Mouse (Mus musculus) kidney, embryonic 14.5 days (tissue): ENCODE measurements around the gene Aak1. TPM values are rescaled to one million over a fixed set of nuclear protein-coding genes. Genes with fewer than 3 reads are reported as not detected.

ENCODE experiments used
- ATAC-seq: fragments of 200-750 bp; cut with Nextera tagmentation; 2 replicates; pipeline ENCODE4 v1.8.0; 2017; ENCODE audit warnings: moderate number of reproducible peaks, mild to moderate bottlenecking, moderate TSS enrichment, moderate library complexity; ENCODE audit not compliant: low FRiP score, low TSS enrichment
- H3K27ac ChIP-seq: fragments of 300-500 bp; sonication (generic); 2 replicates; pipeline ENCODE4 v1.5.1; 2014; ENCODE audit warnings: low read depth, mild to moderate bottlenecking, low read length, moderate library complexity, mixed read lengths
- H3K27me3 ChIP-seq: fragments of 300-500 bp; sonication (generic); 2 replicates; pipeline ENCODE4 v1.6.1; 2014; ENCODE audit warnings: mild to moderate bottlenecking, low read length; ENCODE audit not compliant: control insufficient read depth, insufficient read depth
- H3K36me3 ChIP-seq: fragments of 300-500 bp; sonication (generic); 2 replicates; pipeline ENCODE4 v1.6.1; 2014; ENCODE audit warnings: low read length, mixed read lengths; ENCODE audit not compliant: control insufficient read depth, insufficient read depth
- H3K4me1 ChIP-seq: fragments of 300-500 bp; sonication (generic); 2 replicates; pipeline ENCODE4 v1.6.1; 2014; ENCODE audit warnings: low read length, mixed read lengths; ENCODE audit not compliant: control insufficient read depth, insufficient read depth
- H3K4me2 ChIP-seq: fragments of 300-500 bp; sonication (generic); replicated peaks from 2 replicates; pipeline ENCODE4 v1.6.1; 2014; ENCODE audit warnings: low read depth, mild to moderate bottlenecking, low read length
- H3K4me3 ChIP-seq: fragments of 300-500 bp; sonication (generic); 2 replicates; pipeline ENCODE4 v1.5.1; 2014; ENCODE audit warnings: mild to moderate bottlenecking, low read length
- H3K9ac ChIP-seq: fragments of 300-500 bp; sonication (generic); 2 replicates; pipeline ENCODE4 v1.6.1; 2014; ENCODE audit warnings: low read depth, mild to moderate bottlenecking, low read length, moderate library complexity
- H3K9me3 ChIP-seq: fragments of 300-500 bp; sonication (generic); 2 replicates; pipeline ENCODE4 v1.6.1; 2016; ENCODE audit warnings: low read length; ENCODE audit not compliant: control insufficient read depth
- WGBS: fragments of 180-500 bp; shearing (Covaris S2); extraction: QIAGEN DNeasy Blood & Tissue Kit; methylation state at CpG from one replicate; pipeline ENCODE4 v1.1.7; 2014; 5-methylcytosine and 5-hydroxymethylcytosine counted together
- polyA plus RNA-seq: library from polyadenylated mRNA; unstranded; fragments of >200 nt; fragmentation: Nextera tagmentation; extraction: Ambion mirVana; gene quantifications from 2 replicates; pipeline ENCODE4 v1.2.1, GENCODE M21; 2014

Gene Aak1
- polyA plus RNA-seq, 1 experiment from 2014 or later, result 18.2 TPM

DNA sequence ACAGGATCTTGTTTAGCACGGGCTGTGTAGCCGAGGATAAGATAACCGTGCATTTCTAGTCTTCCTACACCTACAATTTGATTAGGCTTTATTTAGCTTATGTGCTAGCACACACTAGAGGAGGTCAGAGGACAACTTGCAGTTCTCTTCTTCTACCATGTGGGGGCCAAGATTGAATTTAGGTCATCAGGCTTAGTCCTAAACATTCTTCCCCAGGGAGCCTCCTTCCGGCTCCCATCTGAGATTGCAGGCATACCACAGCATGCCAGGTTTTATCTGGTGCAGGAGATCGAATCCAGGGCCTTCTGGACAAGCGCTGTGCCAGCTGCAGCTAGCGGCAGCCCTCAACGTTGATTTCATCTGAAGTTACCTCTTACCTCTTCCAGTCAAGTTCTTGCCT, 32.7 kb upstream of the Aak1 start:
- ATAC-seq, result no peak
- H3K9me3 ChIP-seq, result no peaks in the 10 kb centered on the region
- H3K9ac ChIP-seq, result no peak overlapping the region
- no peak overlapping the region for H3K4me2 ChIP-seq
- H3K36me3 ChIP-seq, result no peaks in the 10 kb centered on the region
- H3K27me3 ChIP-seq, result no peaks in the 10 kb centered on the region
- peaks cover 7% of the 10 kb centered on the region for H3K4me1 ChIP-seq
- no peak overlapping the region for H3K4me3 ChIP-seq
- no peak overlapping the region for H3K27ac ChIP-seq
- WGBS, result 24% methylated on average over 8 of the region's 8 CpGs

GRCm38 (mm10) chr6:86818914-86819313, 30.4 kb upstream of the Aak1 start:
- H3K27me3 ChIP-seq, result no peaks in the 10 kb centered on the region
- no peaks in the 10 kb centered on the region for H3K36me3 ChIP-seq
- no peak overlapping the region for H3K4me2 ChIP-seq
- no peak overlapping the region for H3K9ac ChIP-seq
- WGBS, result 71% methylated on average over 4 of the region's 4 CpGs
- ATAC-seq, result no peak
- H3K9me3 ChIP-seq, result no peaks in the 10 kb centered on the region
- H3K4me1 ChIP-seq, result peaks cover 15% of the 10 kb centered on the region
- no peak overlapping the region for H3K4me3 ChIP-seq
- no peak overlapping the region for H3K27ac ChIP-seq

GRCm38 (mm10) chr6:86819926-86820325, 29.4 kb upstream of the Aak1 start:
- peaks cover 13% of the 10 kb centered on the region for H3K4me1 ChIP-seq
- no peak overlapping the region for H3K4me3 ChIP-seq
- H3K36me3 ChIP-seq, result no peaks in the 10 kb centered on the region
- 58% methylated on average over 5 of the region's 5 CpGs for WGBS
- H3K27ac ChIP-seq, result no peak overlapping the region
- no peaks in the 10 kb centered on the region for H3K27me3 ChIP-seq
- ATAC-seq, result no peak
- no peaks in the 10 kb centered on the region for H3K9me3 ChIP-seq
- H3K9ac ChIP-seq, result no peak overlapping the region
- no peak overlapping the region for H3K4me2 ChIP-seq

- ATAC-seq, result no peak
- Histone ChIP-seq H3K4me3 (no peak overlapping the region), H3K27me3 (no peaks in the 10 kb centered on the region), H3K36me3 (no peaks in the 10 kb centered on the region), H3K4me1 (peaks cover 8% of the 10 kb centered on the region; the same call in 1 of the 2 replicates), H3K4me2 (no peak overlapping the region), H3K27ac (no peak overlapping the region), H3K9me3 (no peaks in the 10 kb centered on the region), H3K9ac (no peak overlapping the region)
- 70% methylated on average over 7 of the region's 7 CpGs for WGBS
These were observed 28.6 kb upstream of the Aak1 start for GRCm38 (mm10) chr6:86820690-86821089.

DNA sequence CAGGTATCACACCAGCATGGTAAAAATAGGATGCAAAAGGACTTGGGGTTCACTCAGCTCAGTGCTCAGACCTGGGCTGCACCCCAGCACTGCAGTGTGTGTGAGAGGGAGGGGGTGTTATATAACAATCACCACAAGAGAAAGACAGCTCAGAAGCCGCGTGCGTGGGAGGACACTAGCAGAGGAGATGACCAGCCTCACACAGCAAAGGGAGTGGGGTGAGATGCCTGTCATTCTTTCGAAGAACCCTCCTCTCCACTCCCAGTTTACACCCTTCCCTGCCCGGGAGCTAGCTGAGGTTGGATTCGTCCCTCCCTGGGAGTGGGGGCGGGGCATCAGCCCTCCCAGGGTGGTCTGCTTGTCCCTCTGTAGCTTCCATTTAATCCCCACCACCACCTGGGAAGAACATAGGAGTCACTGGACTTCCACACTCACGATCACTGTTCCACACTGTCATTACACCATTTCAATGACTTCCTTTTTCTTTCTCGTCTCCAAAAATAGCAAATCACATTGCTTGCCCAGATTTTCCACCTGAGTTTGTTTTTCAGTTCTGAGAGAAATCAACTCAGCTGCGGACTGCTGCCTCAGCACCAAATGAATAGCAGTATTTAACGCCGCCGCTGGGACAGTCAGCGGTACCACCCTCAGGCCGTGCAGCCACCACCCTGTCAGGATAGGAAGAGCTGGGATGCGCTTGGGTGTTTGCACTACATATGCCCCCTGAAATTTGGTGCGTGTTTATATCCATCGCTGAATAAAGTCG, 26.8 kb upstream of the Aak1 start:
- H3K4me1 ChIP-seq, result peaks cover 8% of the 10 kb centered on the region; the same call in 1 of the 2 replicates
- H3K9ac ChIP-seq, result no peak overlapping the region; the same call in 1 of the 2 replicates
- 4% methylated on average over 19 of the region's 19 CpGs for WGBS
- peak overlapping the region; percentile 37 for H3K4me2 ChIP-seq
- H3K27ac ChIP-seq, result no peak overlapping the region
- peak; percentile 84 for ATAC-seq
- no peaks in the 10 kb centered on the region for H3K9me3 ChIP-seq
- no peaks in the 10 kb centered on the region for H3K27me3 ChIP-seq
- no peaks in the 10 kb centered on the region for H3K36me3 ChIP-seq
- peak overlapping the region; percentile 9; the same call in 1 of the 2 replicates for H3K4me3 ChIP-seq

GRCm38 (mm10) chr6:86823051-86823431, 26.3 kb upstream of the Aak1 start:
- ATAC-seq, result no peak

DNA sequence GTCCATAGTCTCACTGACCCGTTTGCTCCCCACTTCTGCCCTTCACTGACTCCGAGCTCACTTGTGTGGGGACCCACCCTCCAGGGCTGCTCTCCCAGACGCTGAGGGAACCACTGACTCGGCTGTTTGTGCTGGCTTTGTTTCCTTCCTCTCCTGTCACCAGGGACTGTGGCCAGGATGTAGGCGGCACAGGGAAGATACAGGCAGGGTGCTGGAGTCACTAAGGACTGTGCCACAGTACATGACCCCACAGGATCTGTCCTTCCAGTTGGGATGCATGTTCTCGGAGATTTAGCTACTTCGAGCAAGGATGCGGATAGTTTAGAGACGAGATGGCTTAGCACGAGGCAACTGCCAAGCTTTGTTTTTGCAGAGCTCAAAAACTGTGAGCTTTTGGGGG, 25.5 kb upstream of the Aak1 start:
- Histone ChIP-seq H3K4me3 (no peak overlapping the region), H3K4me1 (peaks cover 8% of the 10 kb centered on the region; the same call in 1 of the 2 replicates), H3K27ac (no peak overlapping the region), H3K9ac (no peak overlapping the region), H3K36me3 (no peaks in the 10 kb centered on the region), H3K9me3 (no peaks in the 10 kb centered on the region), H3K27me3 (no peaks in the 10 kb centered on the region), H3K4me2 (no peak overlapping the region)
- WGBS, result 48% methylated on average over 10 of the region's 10 CpGs
- ATAC-seq, result no peak

More at GRCm38 (mm10) chr6:86823051-86823431, 26.3 kb upstream of the Aak1 start:
- no peaks in the 10 kb centered on the region for H3K36me3 ChIP-seq
- WGBS, result 33% methylated on average over 9 of the region's 9 CpGs
- H3K4me1 ChIP-seq, result peaks cover 8% of the 10 kb centered on the region; the same call in 1 of the 2 replicates
- no peak overlapping the region for H3K9ac ChIP-seq
- no peaks in the 10 kb centered on the region for H3K27me3 ChIP-seq
- no peak overlapping the region for H3K27ac ChIP-seq
- peak overlapping the region; percentile 37 for H3K4me2 ChIP-seq
- peak overlapping the region; percentile 9; the same call in 1 of the 2 replicates for H3K4me3 ChIP-seq
- no peaks in the 10 kb centered on the region for H3K9me3 ChIP-seq

- no peak overlapping the region for H3K9ac ChIP-seq
- no peak overlapping the region for H3K4me3 ChIP-seq
- H3K4me1 ChIP-seq, result peaks cover 8% of the 10 kb centered on the region; the same call in 1 of the 2 replicates
- H3K27ac ChIP-seq, result no peak overlapping the region
- WGBS, result 87% methylated on average over 7 of the region's 7 CpGs
- no peaks in the 10 kb centered on the region for H3K27me3 ChIP-seq
- H3K9me3 ChIP-seq, result no peaks in the 10 kb centered on the region
- no peaks in the 10 kb centered on the region for H3K36me3 ChIP-seq
- no peak for ATAC-seq
- no peak overlapping the region for H3K4me2 ChIP-seq
These were observed 24.9 kb upstream of the Aak1 start for GRCm38 (mm10) chr6:86824401-86824800.

GRCm38 (mm10) chr6:86827432-86827831, 21.9 kb upstream of the Aak1 start:
- ATAC-seq, result no peak
- no peaks in the 10 kb centered on the region for H3K27me3 ChIP-seq
- H3K27ac ChIP-seq, result no peak overlapping the region
- no peak overlapping the region for H3K4me2 ChIP-seq
- 88% methylated on average over 2 of the region's 2 CpGs for WGBS
- no peaks in the 10 kb centered on the region for H3K36me3 ChIP-seq
- H3K4me1 ChIP-seq, result peaks cover 5% of the 10 kb centered on the region; the same call in 1 of the 2 replicates
- H3K4me3 ChIP-seq, result no peak overlapping the region
- no peak overlapping the region for H3K9ac ChIP-seq
- no peaks in the 10 kb centered on the region for H3K9me3 ChIP-seq
